Mouse (Mus musculus) stomach, embryonic 14.5 days (tissue): ENCODE data around the gene Fat2. TPM values are rescaled to one million over a fixed set of nuclear protein-coding genes. Genes with fewer than 3 reads are reported as not detected.

Source experiments
- ATAC-seq: fragments of 200-750 bp; cut with Nextera tagmentation; 2 replicates; pipeline ENCODE4 v1.8.0; 2017; ENCODE audit warnings: low read depth, moderate TSS enrichment; ENCODE audit not compliant: insufficient number of reproducible peaks, insufficient read depth, low FRiP score
- H3K27ac ChIP-seq: fragments of 300-500 bp; sonication (generic); 2 replicates; pipeline ENCODE4 v1.5.1; 2014; ENCODE audit warnings: mild to moderate bottlenecking, low read length, moderate library complexity, mixed read lengths
- H3K27me3 ChIP-seq: fragments of 300-500 bp; sonication (generic); 2 replicates; pipeline ENCODE4 v1.6.1; 2014; ENCODE audit warnings: low read length, control low read depth, mixed read lengths; ENCODE audit not compliant: control insufficient read depth, insufficient read depth
- H3K36me3 ChIP-seq: fragments of 300-500 bp; sonication (generic); 2 replicates; pipeline ENCODE4 v1.6.1; 2014; ENCODE audit warnings: mild to moderate bottlenecking, control low read depth, low read length, moderate library complexity, mixed read lengths; ENCODE audit not compliant: control insufficient read depth, insufficient read depth
- H3K4me1 ChIP-seq: fragments of 300-500 bp; sonication (generic); 2 replicates; pipeline ENCODE4 v1.6.1; 2014; ENCODE audit warnings: low read length, control low read depth, mixed read lengths; ENCODE audit not compliant: control insufficient read depth, insufficient read depth
- H3K4me2 ChIP-seq: fragments of 300-500 bp; sonication (generic); replicated peaks from 2 replicates; pipeline ENCODE4 v1.6.1; 2014; ENCODE audit warnings: low read depth, low read length, control low read depth
- H3K4me3 ChIP-seq: fragments of 300-500 bp; sonication (generic); 2 replicates; pipeline ENCODE4 v1.5.1; 2014; ENCODE audit warnings: low read depth, low read length, control low read depth
- H3K9ac ChIP-seq: fragments of 300-500 bp; sonication (generic); replicated peaks from 2 replicates; pipeline ENCODE4 v1.6.1; 2014; ENCODE audit warnings: low read depth, mild to moderate bottlenecking, control low read depth, low read length, moderate library complexity, mixed read lengths
- H3K9me3 ChIP-seq: fragments of 300-500 bp; sonication (generic); 2 replicates; pipeline ENCODE4 v1.6.1; 2016; ENCODE audit warnings: low read depth, low read length, control low read depth; ENCODE audit not compliant: control insufficient read depth
- WGBS: fragments of 180-500 bp; shearing (Covaris S2); extraction: QIAGEN DNeasy Blood & Tissue Kit; methylation state at CpG from one replicate; pipeline ENCODE4 v1.1.7; 2014; 5-methylcytosine and 5-hydroxymethylcytosine counted together
- polyA plus RNA-seq: library from polyadenylated mRNA; unstranded; fragments of >200 nt; fragmentation: Nextera tagmentation; extraction: Ambion mirVana; gene quantifications from 2 replicates; pipeline ENCODE4 v1.2.1, GENCODE M21; 2014

The Fat2 gene
- polyA plus RNA-seq, 1 experiment from 2014 or later = 1.2 TPM

- Histone ChIP-seq H3K9me3 (no peaks in the 10 kb centered on the region), H3K27ac (no peak overlapping the region), H3K4me1 (peaks cover 7% of the 10 kb centered on the region; the same call in 1 of the 2 replicates), H3K4me3 (no peak overlapping the region), H3K27me3 (no peaks in the 10 kb centered on the region), H3K9ac (no peak overlapping the region), H3K36me3 (no peaks in the 10 kb centered on the region), H3K4me2 (no peak overlapping the region)
- 85% methylated on average over 5 of the region's 5 CpGs for WGBS
- no peak for ATAC-seq
Measured at GRCm38 (mm10) chr11:55327111-55327510, 9.3 kb downstream of the Fat2 start.

- H3K27me3 ChIP-seq = no peaks in the 10 kb centered on the region
- H3K4me1 ChIP-seq = peaks cover 7% of the 10 kb centered on the region; the same call in 1 of the 2 replicates
- H3K36me3 ChIP-seq = no peaks in the 10 kb centered on the region
- H3K4me2 ChIP-seq = no peak overlapping the region
- ATAC-seq = no peak
- no peaks in the 10 kb centered on the region for H3K9me3 ChIP-seq
- H3K27ac ChIP-seq = no peak overlapping the region
- no peak overlapping the region for H3K9ac ChIP-seq
- WGBS = 76% methylated on average over 7 of the region's 7 CpGs
- H3K4me3 ChIP-seq = no peak overlapping the region
Measured at GRCm38 (mm10) chr11:55326211-55326610, 10.2 kb downstream of the Fat2 start.

GRCm38 (mm10) chr11:55323854-55324253, 12.5 kb downstream of the Fat2 start:
- Histone ChIP-seq H3K27me3 (no peaks in the 10 kb centered on the region), H3K4me2 (no peak overlapping the region), H3K9me3 (no peaks in the 10 kb centered on the region), H3K9ac (no peak overlapping the region), H3K27ac (no peak overlapping the region), H3K4me1 (0 out of 2 replicates have a peak, but pooled peaks cover 3% of the 10 kb centered on the region), H3K4me3 (no peak overlapping the region), H3K36me3 (no peaks in the 10 kb centered on the region)
- no peak for ATAC-seq
- WGBS = 63% methylated on average over 8 of the region's 8 CpGs

GRCm38 (mm10) chr11:55320990-55321389, 15.4 kb downstream of the Fat2 start:
- Histone ChIP-seq H3K9me3 (no peaks in the 10 kb centered on the region), H3K9ac (no peak overlapping the region), H3K4me1 (0 out of 2 replicates have a peak, but pooled peaks cover 3% of the 10 kb centered on the region), H3K4me3 (no peak overlapping the region), H3K27ac (no peak overlapping the region), H3K27me3 (no peaks in the 10 kb centered on the region), H3K4me2 (no peak overlapping the region), H3K36me3 (no peaks in the 10 kb centered on the region)
- 76% methylated on average over 2 of the region's 2 CpGs for WGBS
- no peak for ATAC-seq

- Histone ChIP-seq H3K9ac (no peak overlapping the region), H3K9me3 (no peaks in the 10 kb centered on the region), H3K4me3 (no peak overlapping the region), H3K4me1 (0 out of 2 replicates have a peak, but pooled peaks cover 3% of the 10 kb centered on the region), H3K36me3 (no peaks in the 10 kb centered on the region), H3K4me2 (no peak overlapping the region), H3K27me3 (no peaks in the 10 kb centered on the region), H3K27ac (no peak overlapping the region)
- WGBS = 69% methylated on average over 6 of the region's 6 CpGs
- no peak for ATAC-seq
Measured at GRCm38 (mm10) chr11:55315966-55316365, 20.4 kb downstream of the Fat2 start.

GRCm38 (mm10) chr11:55314704-55315047, 21.7 kb downstream of the Fat2 start:
- Histone ChIP-seq H3K4me2 (no peak overlapping the region), H3K4me3 (no peak overlapping the region)
- 0 out of 2 replicates have a peak, but pooled peaks have one; percentile 12 for ATAC-seq

GRCm38 (mm10) chr11:55313768-55314703, 22.3 kb downstream of the Fat2 start:
- ATAC-seq = 0 out of 2 replicates have a peak, but pooled peaks have one; percentile 51
- Histone ChIP-seq H3K27me3 (no peaks in the 10 kb centered on the region), H3K36me3 (no peaks in the 10 kb centered on the region), H3K4me2 (peak overlapping the region; percentile 39), H3K4me1 (0 out of 2 replicates have a peak, but pooled peaks cover under 1% of the 10 kb centered on the region), H3K9ac (no peak overlapping the region; the same call in 1 of the 2 replicates), H3K27ac (no peak overlapping the region), H3K9me3 (no peaks in the 10 kb centered on the region), H3K4me3 (peak overlapping the region; percentile 18; the same call in 1 of the 2 replicates)
- WGBS = 18% methylated on average over 29 of the region's 29 CpGs

More at GRCm38 (mm10) chr11:55314704-55315047, 21.7 kb downstream of the Fat2 start:
- H3K27ac ChIP-seq = no peak overlapping the region
- H3K9me3 ChIP-seq = no peaks in the 10 kb centered on the region
- no peaks in the 10 kb centered on the region for H3K36me3 ChIP-seq
- no peaks in the 10 kb centered on the region for H3K27me3 ChIP-seq
- H3K4me1 ChIP-seq = 0 out of 2 replicates have a peak, but pooled peaks cover 3% of the 10 kb centered on the region
- no peak overlapping the region for H3K9ac ChIP-seq
- 43% methylated on average over 2 of the region's 2 CpGs for WGBS

GRCm38 (mm10) chr11:55302350-55302749, 34.0 kb downstream of the Fat2 start:
- no peaks in the 10 kb centered on the region for H3K36me3 ChIP-seq
- H3K9me3 ChIP-seq = no peaks in the 10 kb centered on the region
- H3K27ac ChIP-seq = no peak overlapping the region
- no peak for ATAC-seq
- H3K4me2 ChIP-seq = no peak overlapping the region
- no peaks in the 10 kb centered on the region for H3K4me1 ChIP-seq
- 61% methylated on average over 4 of the region's 4 CpGs for WGBS
- no peak overlapping the region for H3K9ac ChIP-seq
- H3K27me3 ChIP-seq = no peaks in the 10 kb centered on the region
- H3K4me3 ChIP-seq = no peak overlapping the region
